Mouse (Mus musculus): ENCODE measurements around the gene Rab40b.
A peak's percentile ranks its signal among the peaks of the same experiment; 100 is the strongest.

Gene Rab40b

GRCm38 (mm10) chr11:121387750-121388553 is at the start of gene Rab40b:
Rab40b (minus strand) TSS chr11:121388251.
- peak; percentile 95 to 96 for DNase-seq (ENCODE audit: low spot score in 2 of 2)

- no peak for DNase-seq (ENCODE audit: low spot score in 2 of 2)
These were observed 49.2 kb upstream of the Rab40b start for GRCm38 (mm10) chr11:121437236-121437635.

- DNase-seq (ENCODE audit: low spot score in 2 of 2): peak; percentile 95 to 97
These were observed 46.4 kb upstream of the Rab40b start, which contains the start of gene Fn3k for GRCm38 (mm10) chr11:121434156-121435155. Fn3k (plus strand) TSS chr11:121434913.

- DNase-seq (ENCODE audit: low spot score in 2 of 2): no peak
These were observed 45.3 kb upstream of the Rab40b start for GRCm38 (mm10) chr11:121433397-121433796.

- DNase-seq (ENCODE audit: low spot score in 2 of 2): no peak
These were observed 33.6 kb upstream of the Rab40b start for GRCm38 (mm10) chr11:121421553-121422173.

GRCm38 (mm10) chr11:121420830-121421552 is 32.9 kb upstream of the Rab40b start, which contains the start of gene Fn3krp:
Fn3krp (plus strand) TSS chr11:121421401.
- DNase-seq (ENCODE audit: low spot score in 2 of 2): peak; percentile 97 to 99

GRCm38 (mm10) chr11:121420379-121420778 is 32.3 kb upstream of the Rab40b start:
- no peak for DNase-seq (ENCODE audit: low spot score in 2 of 2)

GRCm38 (mm10) chr11:121418932-121419331 is 30.9 kb upstream of the Rab40b start:
- DNase-seq (ENCODE audit: low spot score in 2 of 2): peak in 1 of 2 experiments; percentile 54

- DNase-seq (ENCODE audit: low spot score in 2 of 2): no peak
These were observed 29.9 kb upstream of the Rab40b start for GRCm38 (mm10) chr11:121417971-121418370.

- DNase-seq (ENCODE audit: low spot score in 2 of 2): no peak
These were observed 27.3 kb upstream of the Rab40b start for GRCm38 (mm10) chr11:121415351-121415750.

- DNase-seq (ENCODE audit: low spot score in 2 of 2): peak in 1 of 2 experiments; percentile 56
These were observed 26.7 kb upstream of the Rab40b start for GRCm38 (mm10) chr11:121414762-121415161.

GRCm38 (mm10) chr11:121407366-121408155 is 19.5 kb upstream of the Rab40b start:
- peak; percentile 25 to 70 for DNase-seq (ENCODE audit: low spot score in 2 of 2)

- DNase-seq (ENCODE audit: low spot score in 2 of 2): no peak
These were observed 4.4 kb upstream of the Rab40b start for GRCm38 (mm10) chr11:121392405-121392804.

- DNase-seq (ENCODE audit: low spot score in 2 of 2): no peak
These were observed 2.7 kb upstream of the Rab40b start for GRCm38 (mm10) chr11:121390793-121391192.

GRCm38 (mm10) chr11:121388554-121388945 is 499 bp upstream of the Rab40b start:
- DNase-seq (ENCODE audit: low spot score in 2 of 2): no peak

GRCm38 (mm10) chr11:121380294-121380693 is 7.8 kb downstream of the Rab40b start:
- DNase-seq (ENCODE audit: low spot score in 2 of 2): no peak

GRCm38 (mm10) chr11:121378644-121379043 is 9.4 kb downstream of the Rab40b start:
- no peak for DNase-seq (ENCODE audit: low spot score in 2 of 2)

- DNase-seq (ENCODE audit: low spot score in 2 of 2): no peak
These were observed 14.7 kb downstream of the Rab40b start for GRCm38 (mm10) chr11:121373305-121373704.

GRCm38 (mm10) chr11:121370337-121370994 is 17.6 kb downstream of the Rab40b start:
- no peak for DNase-seq (ENCODE audit: low spot score in 2 of 2)

- DNase-seq (ENCODE audit: low spot score in 2 of 2): peak; percentile 41 to 46
These were observed 18.4 kb downstream of the Rab40b start for GRCm38 (mm10) chr11:121369622-121370021.
